Comparison of ENCODE assay signal across 18 mouse cellular contexts in the genomic region with DNA sequence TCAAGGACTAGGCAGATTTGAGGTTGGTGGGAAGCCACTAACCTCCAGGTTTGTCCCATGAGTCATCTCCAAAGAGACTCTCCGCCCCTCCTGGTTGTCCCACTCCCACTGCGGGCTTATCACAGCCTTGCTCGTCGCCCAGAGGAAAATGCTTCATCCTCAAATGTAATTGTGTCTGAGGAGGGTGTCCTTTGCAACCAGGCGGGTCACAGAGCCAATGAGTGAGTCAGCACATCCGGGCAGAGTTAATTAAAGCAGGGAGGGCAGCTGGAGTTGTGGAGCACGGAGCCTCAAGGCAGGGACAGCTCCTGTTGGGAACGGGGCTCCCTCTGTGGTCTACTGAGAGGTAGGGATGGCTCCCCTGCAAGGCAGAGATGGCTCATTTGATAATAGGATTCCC. TPM values are rescaled to one million over a fixed set of nuclear protein-coding genes. Genes with fewer than 3 reads are reported as not detected.
A peak's percentile ranks its signal among the peaks of the same experiment; 100 is the strongest.
DNase-seq lines count a peak whose midpoint lies in the region; ATAC-seq and TF ChIP-seq lines count a peak whose summit lies in the region.
"Had no signal": no experiment of that assay in that cellular context is flagged by ENCODE, and none has a peak within 500 bp of the region (broad histone marks: within the 10 kb centered on the region; RNA-seq: fewer than 3 reads in every experiment).

No protein-coding gene starts in this region.

- no peaks in the 10 kb centered on the region for H3K9me3 ChIP-seq in lung, embryonic 14.5 days (ENCODE audit: low read depth, low read length)
- H3K9me3 ChIP-seq in ES-E14 (ENCODE audit: control insufficient read depth, insufficient read depth, low read depth, low read length) = no peaks in the 10 kb centered on the region
- H3K9me3 ChIP-seq: forebrain, embryonic 15.5 days; heart, embryonic 13.5 days; hindbrain, embryonic 12.5 days; kidney, embryonic 15.5 days; midbrain, embryonic 10.5 days had no signal

- TF ChIP-seq CTCF in lung, embryonic 14.5 days (IDR thresholded peaks at IDR 0.05; ENCODE audit: low read depth) = no peak

- H3K4me2 ChIP-seq in lung, embryonic 14.5 days = no peak overlapping the region
- H3K4me2 ChIP-seq: forebrain, embryonic 15.5 days; heart, embryonic 13.5 days; hindbrain, embryonic 12.5 days; kidney, embryonic 15.5 days had no signal

- DNase-seq in embryo, embryonic 10 days (ENCODE audit: low spot score) = peak; percentile 37
- DNase-seq in embryo, embryonic 9.5 days (ENCODE audit: extremely low spot score) = no peak
- DNase-seq in lung, embryonic 14.5 days = peak; percentile 17
- no peak for DNase-seq in lung, postnatal 25 days (ENCODE audit: low spot score)
- no peak for DNase-seq in ES-E14 (ENCODE audit: low read depth, low spot score)
- peak; percentile 48 for DNase-seq in heart, postnatal 4 days
- DNase-seq in urinary bladder, postnatal 25 days (ENCODE audit: low spot score) = no peak
- DNase-seq: adrenal gland, adult 8-10 months; cerebellum, postnatal 10 days; thymus, postnatal 4 days had no signal

- ATAC-seq in lung, embryonic 14.5 days (ENCODE audit: insufficient read depth) = no peak
- ATAC-seq in frontal cortex, adult (ENCODE audit: low TSS enrichment) = no peak
- ATAC-seq: forebrain, embryonic 15.5 days; lung, postnatal 0 days had no signal

- in situ Hi-C loops in ES-E14 (cut with MboI; ENCODE audit: low sequenced_read_pairs in 2 of 2, unreplicated experiment in 2 of 2) = no loop called here

- H3K27me3 ChIP-seq in lung, embryonic 14.5 days (ENCODE audit: insufficient read depth, low read length) = peaks cover 4% of the 10 kb centered on the region

- no peak overlapping the region for H3K27ac ChIP-seq in lung, embryonic 14.5 days (ENCODE audit: low read depth)
- no peak overlapping the region for H3K27ac ChIP-seq in ES-E14 (ENCODE audit: insufficient read depth, low read depth, low read length, poor library complexity, severe bottlenecking)
- H3K27ac ChIP-seq: forebrain, embryonic 15.5 days; heart, embryonic 13.5 days; hindbrain, embryonic 12.5 days; kidney, embryonic 15.5 days; midbrain, embryonic 10.5 days had no signal

- H3K4me3 ChIP-seq in lung, embryonic 14.5 days (ENCODE audit: low read depth, low read length) = no peak overlapping the region
- H3K4me3 ChIP-seq in ES-E14 (ENCODE audit: insufficient read depth in 1 of 2, low read depth in 1 of 2, low read length in 2 of 2, poor library complexity in 1 of 2, severe bottlenecking in 1 of 2) = no peak overlapping the region
- H3K4me3 ChIP-seq: erythroblast, embryonic 14.5 days; forebrain, embryonic 15.5 days; heart, embryonic 13.5 days; hindbrain, embryonic 12.5 days; kidney, embryonic 15.5 days; midbrain, embryonic 10.5 days had no signal

- WGBS in lung, embryonic 14.5 days = 21% methylated on average over 8 of the region's 8 CpGs

- H3K9ac ChIP-seq in lung, embryonic 14.5 days = no peak overlapping the region
- no peak overlapping the region for H3K9ac ChIP-seq in ES-E14 (ENCODE audit: insufficient read depth, low read depth, low read length, poor library complexity, severe bottlenecking)
- H3K9ac ChIP-seq: forebrain, embryonic 15.5 days; heart, embryonic 13.5 days; hindbrain, embryonic 12.5 days; kidney, embryonic 15.5 days had no signal

- no peaks in the 10 kb centered on the region for H3K36me3 ChIP-seq in lung, embryonic 14.5 days (ENCODE audit: insufficient read depth)
- H3K36me3 ChIP-seq in ES-E14 (ENCODE audit: control insufficient read depth, insufficient read depth, low read length, poor library complexity, severe bottlenecking) = no peaks in the 10 kb centered on the region
- H3K36me3 ChIP-seq: forebrain, embryonic 15.5 days; heart, embryonic 13.5 days; hindbrain, embryonic 12.5 days; kidney, embryonic 15.5 days; midbrain, embryonic 10.5 days had no signal

- H3K4me1 ChIP-seq in lung, embryonic 14.5 days (ENCODE audit: insufficient read depth) = no peaks in the 10 kb centered on the region
- H3K4me1 ChIP-seq in ES-E14 (ENCODE audit: control insufficient read depth in 2 of 2, insufficient read depth in 2 of 2, low read length in 2 of 2, poor library complexity in 1 of 2) = peaks cover 2 to 16% of the 10 kb centered on the region in 2 experiments; a peak in 1 of 4 replicates
- H3K4me1 ChIP-seq: forebrain, embryonic 15.5 days had no signal

TF ChIP-seq in ES-E14, 5 proteins besides CTCF, POLR2A, EP300 and RAD21:
- no peak for TF ChIP-seq CHD2 (IDR thresholded peaks at IDR 0.05; ENCODE audit: low read depth, low read length)
- TF ChIP-seq ZC3H11A (IDR thresholded peaks at IDR 0.05; ENCODE audit: borderline replicate concordance, low read depth, low read length) = no peak
- TF ChIP-seq MAFK (IDR thresholded peaks at IDR 0.05; ENCODE audit: insufficient read depth, low read depth, low read length) = peak; percentile 56
- no peak for TF ChIP-seq ZNF384 (IDR thresholded peaks at IDR 0.05; ENCODE audit: low read depth, low read length)
- TF ChIP-seq HCFC1 (IDR thresholded peaks at IDR 0.05; ENCODE audit: borderline replicate concordance, insufficient read depth, low read length) = no peak

RNA-seq across cellular contexts. Expression of gene Esrrb, which starts 37.8 kb away (rescaled TPM):
- polyA plus RNA-seq in lung, embryonic 14.5 days (2014; fragmentation: Nextera tagmentation; extraction: Ambion mirVana) = 0.17 and 0.35 TPM in 2 replicates
- total RNA-seq in ES-E14 (2012; rRNA removed) = 120 and 169 TPM in 2 replicates
- 10 to 100 TPM; 12.7 to 15.0 TPM for total RNA-seq in heart, postnatal 4 days (2021)
- polyA plus RNA-seq: erythroblast, embryonic 14.5 days had no signal

Comparison
In these comparisons a context has a peak if more than half of its experiments do, and no peak if none do; other contexts are left out.
1. DNase-seq: peak in embryo, embryonic 10 days (single experiment), lung, embryonic 14.5 days (single experiment) and heart, postnatal 4 days (single experiment); none in embryo, embryonic 9.5 days (single experiment), lung, postnatal 25 days (single experiment), ES-E14 (single experiment) and urinary bladder, postnatal 25 days (single experiment).